21 mouse cellular contexts compared by ENCODE assay signal in genomic region chr1:12572770-12573169, GRCm38 (mm10).
DNase-seq lines count a peak whose midpoint lies in the region; ATAC-seq and TF ChIP-seq lines count a peak whose summit lies in the region.
"Had no signal": no experiment of that assay in that cellular context is flagged by ENCODE, and none has a peak within 500 bp of the region (broad histone marks: within the 10 kb centered on the region; RNA-seq: fewer than 3 reads in every experiment).

No protein-coding gene starts in this region.

- no peaks in the 10 kb centered on the region for H3K27me3 ChIP-seq in embryonic facial prominence, embryonic 13.5 days
- no peaks in the 10 kb centered on the region for H3K27me3 ChIP-seq in embryonic facial prominence, embryonic 10.5 days (replicated peaks; ENCODE audit: low read depth, poor library complexity, severe bottlenecking)
- H3K27me3 ChIP-seq in lung, embryonic 16.5 days (ENCODE audit: control insufficient read depth, insufficient read depth, low read depth, low read length): no peaks in the 10 kb centered on the region
- H3K27me3 ChIP-seq: CH12.LX; forebrain, embryonic 13.5 days; forebrain, embryonic 15.5 days had no signal

- no peak for ATAC-seq in embryonic facial prominence, embryonic 13.5 days (ENCODE audit: insufficient number of reproducible peaks, insufficient read depth, low FRiP score, low TSS enrichment, low read depth)
- ATAC-seq in lung, embryonic 16.5 days (ENCODE audit: low read depth): peak; percentile 43
- ATAC-seq: activated CD4-positive, CD25-positive, alpha-beta regulatory T cell, adult 4 months; CD4-positive, CD25-positive, alpha-beta regulatory T cell, adult 4 months; forebrain, embryonic 13.5 days; forebrain, embryonic 15.5 days; forebrain, postnatal 0 days had no signal

- H3K27ac ChIP-seq in embryonic facial prominence, embryonic 13.5 days: 0 out of 2 replicates have a peak overlapping the region, but pooled peaks have one; percentile 9
- no peak overlapping the region for H3K27ac ChIP-seq in embryonic facial prominence, embryonic 10.5 days (replicated peaks)
- no peak overlapping the region for H3K27ac ChIP-seq in lung, embryonic 16.5 days (ENCODE audit: low read length)
- H3K27ac ChIP-seq: forebrain, embryonic 13.5 days; forebrain, embryonic 15.5 days had no signal

- no peak for TF ChIP-seq POLR2A in lung, adult 2 months (IDR thresholded peaks at IDR 0.05; ENCODE audit: borderline replicate concordance, extremely low read depth, low read depth, low read length)

- H3K4me3 ChIP-seq in embryonic facial prominence, embryonic 13.5 days: no peak overlapping the region
- H3K4me3 ChIP-seq in embryonic facial prominence, embryonic 10.5 days: no peak overlapping the region
- H3K4me3 ChIP-seq in lung, embryonic 16.5 days (ENCODE audit: low read length): no peak overlapping the region
- H3K4me3 ChIP-seq in lung, adult 2 months (replicated peaks; ENCODE audit: extremely low read depth, low read depth, low read length): no peak overlapping the region
- H3K4me3 ChIP-seq: forebrain, embryonic 13.5 days; forebrain, embryonic 15.5 days had no signal

- no peaks in the 10 kb centered on the region for H3K9me3 ChIP-seq in embryonic facial prominence, embryonic 13.5 days
- no peaks in the 10 kb centered on the region for H3K9me3 ChIP-seq in embryonic facial prominence, embryonic 10.5 days
- H3K9me3 ChIP-seq in lung, embryonic 16.5 days (ENCODE audit: control insufficient read depth, low read length): no peaks in the 10 kb centered on the region
- H3K9me3 ChIP-seq: forebrain, embryonic 13.5 days; forebrain, embryonic 15.5 days had no signal

- no peak for DNase-seq in embryonic facial prominence, embryonic 10.5 days (ENCODE audit: low spot score)
- no peak for DNase-seq in lung, adult 2 months
- DNase-seq in ES-CJ7 (ENCODE audit: low read depth, low spot score): peak; percentile 40
- DNase-seq in R1 (ENCODE audit: low read depth, low spot score): peak; percentile 83
- no peak for DNase-seq in gastrocnemius, adult 8-10 months (ENCODE audit: low spot score in 2 of 2)
- DNase-seq in frontal cortex, adult 2 months (ENCODE audit: extremely low spot score in 1 of 2, low spot score in 1 of 2): no peak
- DNase-seq: adrenal gland, adult 8-10 months; adrenal gland, postnatal 14 days; adrenal gland, postnatal 36 days; B cell, adult 2 months; cerebellum, adult 11-12 months; cerebellum, postnatal 10 days; cerebellum, postnatal 25 days; forebrain, postnatal 0 days had no signal

- no peak overlapping the region for H3K9ac ChIP-seq in embryonic facial prominence, embryonic 13.5 days
- no peak overlapping the region for H3K9ac ChIP-seq in lung, embryonic 16.5 days (ENCODE audit: low read length)
- H3K9ac ChIP-seq: forebrain, embryonic 13.5 days; forebrain, embryonic 15.5 days; forebrain, postnatal 0 days had no signal

- H3K36me3 ChIP-seq in embryonic facial prominence, embryonic 13.5 days: no peaks in the 10 kb centered on the region
- no peaks in the 10 kb centered on the region for H3K36me3 ChIP-seq in embryonic facial prominence, embryonic 10.5 days (replicated peaks)
- H3K36me3 ChIP-seq in lung, embryonic 16.5 days (ENCODE audit: control insufficient read depth, insufficient read depth, low read length): no peaks in the 10 kb centered on the region
- H3K36me3 ChIP-seq: forebrain, embryonic 15.5 days had no signal

- no peak overlapping the region for H3K4me2 ChIP-seq in embryonic facial prominence, embryonic 13.5 days
- no peak overlapping the region for H3K4me2 ChIP-seq in lung, embryonic 16.5 days (ENCODE audit: low read depth, low read length)
- H3K4me2 ChIP-seq: forebrain, embryonic 13.5 days; forebrain, embryonic 15.5 days had no signal

- WGBS in embryonic facial prominence, embryonic 13.5 days: 61% methylated on average over 4 of the region's 4 CpGs
- WGBS in embryonic facial prominence, embryonic 10.5 days: 69% methylated on average over 4 of the region's 4 CpGs
- 56% methylated on average over 4 of the region's 4 CpGs for WGBS in lung, embryonic 16.5 days
- WGBS in lung, adult 2 months: 51% methylated on average over 4 of the region's 4 CpGs

- TF ChIP-seq CTCF in lung, adult 2 months (IDR thresholded peaks at IDR 0.05; ENCODE audit: insufficient read depth, low read length): no peak

- peaks cover 3% of the 10 kb centered on the region; the same call in 1 of the 2 replicates for H3K4me1 ChIP-seq in embryonic facial prominence, embryonic 13.5 days
- H3K4me1 ChIP-seq in embryonic facial prominence, embryonic 10.5 days: peaks cover 21% of the 10 kb centered on the region
- H3K4me1 ChIP-seq in lung, embryonic 16.5 days (replicated peaks; ENCODE audit: control insufficient read depth, insufficient read depth, low read length): no peaks in the 10 kb centered on the region
- no peaks in the 10 kb centered on the region for H3K4me1 ChIP-seq in lung, adult 2 months (ENCODE audit: control insufficient read depth, insufficient read depth, low read length)

Comparison
In these comparisons a context has a peak if more than half of its experiments do, and no peak if none do; other contexts are left out.
1. DNase-seq: peak in ES-CJ7 (single experiment) and R1 (single experiment); none in embryonic facial prominence, embryonic 10.5 days (single experiment), lung, adult 2 months (single experiment), gastrocnemius, adult 8-10 months (0 of 2) and frontal cortex, adult 2 months (0 of 2).